Mouse (Mus musculus) midbrain, embryonic 11.5 days (tissue): Measurements from ENCODE around the gene Ptges. TPM values are rescaled to one million over a fixed set of nuclear protein-coding genes. Genes with fewer than 3 reads are reported as not detected.
A peak's percentile ranks its signal among the peaks of the same experiment; 100 is the strongest.
"Not testable (repeated sequence)": the region's sequence is repeated elsewhere in the genome, so short reads cannot be mapped to it uniquely, and the experiment has no call there.

ENCODE experiments used
- ATAC-seq: fragments of 200-750 bp; cut with Nextera tagmentation; 2 replicates; pipeline ENCODE4 v1.8.0; 2017; ENCODE audit warnings: moderate TSS enrichment, moderate library complexity; ENCODE audit not compliant: low FRiP score
- DNase-seq: peaks from one replicate; pipeline ENCODE4 v3.0.0; 2015; ENCODE audit warnings: low spot score; ENCODE audit errors: missing footprints
- H3K27ac ChIP-seq: fragments of 300-500 bp; sonication (generic); 2 replicates; pipeline ENCODE4 v1.5.1; 2014; ENCODE audit warnings: low read depth, low read length
- H3K27me3 ChIP-seq: fragments of 300-500 bp; sonication (generic); 2 replicates; pipeline ENCODE4 v1.6.1; 2014; ENCODE audit warnings: mild to moderate bottlenecking, low read length, moderate library complexity, mixed read lengths; ENCODE audit not compliant: control insufficient read depth, insufficient read depth
- H3K36me3 ChIP-seq: fragments of 300-500 bp; sonication (generic); 2 replicates; pipeline ENCODE4 v1.6.1; 2014; ENCODE audit warnings: mild to moderate bottlenecking, low read length, moderate library complexity, mixed read lengths; ENCODE audit not compliant: control insufficient read depth, insufficient read depth
- H3K4me1 ChIP-seq: fragments of 300-500 bp; sonication (generic); 2 replicates; pipeline ENCODE4 v1.6.1; 2014; ENCODE audit warnings: low read length; ENCODE audit not compliant: control insufficient read depth, insufficient read depth
- H3K4me2 ChIP-seq: fragments of 300-500 bp; sonication (generic); 2 replicates; pipeline ENCODE4 v1.6.1; 2014; ENCODE audit warnings: mild to moderate bottlenecking, moderate library complexity
- H3K4me3 ChIP-seq: fragments of 300-500 bp; sonication (generic); 2 replicates; pipeline ENCODE4 v1.5.1; 2014; ENCODE audit warnings: low read depth, low read length
- H3K9ac ChIP-seq: fragments of 300-500 bp; sonication (generic); 2 replicates; pipeline ENCODE4 v1.6.1; 2014; ENCODE audit warnings: low read length
- H3K9me3 ChIP-seq: fragments of 300-500 bp; sonication (generic); 2 replicates; pipeline ENCODE4 v1.6.1; 2016; ENCODE audit warnings: low read length; ENCODE audit not compliant: control insufficient read depth
- WGBS: fragments of 180-500 bp; shearing (Covaris S2); extraction: QIAGEN DNeasy Blood & Tissue Kit; methylation state at CpG from one replicate; pipeline ENCODE4 v1.1.7; 2014; 5-methylcytosine and 5-hydroxymethylcytosine counted together
- polyA plus RNA-seq: library from polyadenylated mRNA; unstranded; fragments of >200 nt; fragmentation: Nextera tagmentation; extraction: Ambion mirVana; gene quantifications from 2 replicates; pipeline ENCODE4 v1.2.1, GENCODE M21; 2014

The Ptges gene
- polyA plus RNA-seq, 1 experiment from 2014 or later = 4.7 TPM

- DNase-seq = peak; percentile 54
- WGBS = 73% methylated on average over 4 of the region's 4 CpGs
These were observed 4.5 kb downstream of the Ptges start for GRCm38 (mm10) chr2:30925181-30925580.

GRCm38 (mm10) chr2:30923099-30923498 lies 6.6 kb downstream of the Ptges start:
- Histone ChIP-seq H3K36me3 (no peaks in the 10 kb centered on the region), H3K27me3 (no peaks in the 10 kb centered on the region), H3K4me2 (no peak overlapping the region), H3K4me3 (no peak overlapping the region), H3K27ac (no peak overlapping the region), H3K9me3 (no peaks in the 10 kb centered on the region), H3K4me1 (no peaks in the 10 kb centered on the region), H3K9ac (no peak overlapping the region)
- DNase-seq (peak; percentile 31), ATAC-seq (no peak)
- WGBS = 83% methylated on average over 3 of the region's 3 CpGs

More at GRCm38 (mm10) chr2:30925181-30925580, 4.5 kb downstream of the Ptges start:
- peaks cover 5% of the 10 kb centered on the region; the same call in 1 of the 2 replicates for H3K4me1 ChIP-seq
- no peaks in the 10 kb centered on the region for H3K36me3 ChIP-seq
- no peak overlapping the region for H3K27ac ChIP-seq
- no peaks in the 10 kb centered on the region for H3K9me3 ChIP-seq
- H3K27me3 ChIP-seq = no peaks in the 10 kb centered on the region; the same call in none of the 2 replicates
- no peak for ATAC-seq
- H3K4me2 ChIP-seq = no peak overlapping the region
- H3K9ac ChIP-seq = no peak overlapping the region
- no peak overlapping the region for H3K4me3 ChIP-seq

- Histone ChIP-seq H3K36me3 (no peaks in the 10 kb centered on the region), H3K9me3 (no peaks in the 10 kb centered on the region), H3K9ac (no peak overlapping the region), H3K27me3 (no peaks in the 10 kb centered on the region), H3K27ac (no peak overlapping the region), H3K4me3 (no peak overlapping the region), H3K4me1 (no peaks in the 10 kb centered on the region), H3K4me2 (no peak overlapping the region)
- DNase-seq (no peak), ATAC-seq (no peak)
- WGBS = 83% methylated on average over 7 of the region's 7 CpGs
These were observed 9.4 kb downstream of the Ptges start for GRCm38 (mm10) chr2:30920216-30920615.

- 57% methylated on average over 8 of the region's 8 CpGs for WGBS
- peak; percentile 79 for DNase-seq
- no peak for ATAC-seq
These were observed 10.8 kb downstream of the Ptges start for GRCm38 (mm10) chr2:30918780-30919329.

DNA sequence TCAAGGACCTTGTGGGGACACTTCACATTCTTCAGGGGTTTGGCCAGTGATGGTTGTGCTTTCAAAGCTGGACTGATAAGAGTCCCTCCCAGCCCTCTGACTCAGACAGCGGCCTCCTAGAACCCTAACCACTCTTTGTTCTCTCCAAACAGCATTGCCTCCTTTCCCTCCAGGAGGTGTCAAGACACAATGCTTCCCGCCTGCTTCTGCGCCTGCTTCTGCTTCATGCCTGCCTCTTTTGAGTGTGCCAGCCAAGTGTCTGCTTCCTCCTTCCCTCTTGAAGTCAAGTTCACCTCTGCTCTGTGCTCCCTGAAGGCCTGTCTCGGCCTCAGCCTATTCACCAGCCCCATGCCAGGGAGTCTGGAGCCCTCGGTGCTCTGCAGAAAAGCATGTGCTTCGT lies 11.5 kb downstream of the Ptges start:
- no peaks in the 10 kb centered on the region for H3K36me3 ChIP-seq
- 59% methylated on average over 6 of the region's 6 CpGs for WGBS
- DNase-seq = no peak
- no peaks in the 10 kb centered on the region for H3K9me3 ChIP-seq
- H3K4me3 ChIP-seq = no peak overlapping the region
- no peak overlapping the region for H3K27ac ChIP-seq
- H3K9ac ChIP-seq = no peak overlapping the region
- no peaks in the 10 kb centered on the region for H3K27me3 ChIP-seq
- ATAC-seq = no peak
- H3K4me2 ChIP-seq = no peak overlapping the region
- H3K4me1 ChIP-seq = no peaks in the 10 kb centered on the region

More at GRCm38 (mm10) chr2:30918780-30919329, 10.8 kb downstream of the Ptges start:
- Histone ChIP-seq H3K4me2 (no peak overlapping the region), H3K27me3 (no peaks in the 10 kb centered on the region), H3K27ac (no peak overlapping the region), H3K9me3 (no peaks in the 10 kb centered on the region), H3K4me1 (no peaks in the 10 kb centered on the region), H3K9ac (no peak overlapping the region), H3K36me3 (no peaks in the 10 kb centered on the region), H3K4me3 (no peak overlapping the region)

- no peak overlapping the region for H3K4me3 ChIP-seq
- no peaks in the 10 kb centered on the region for H3K36me3 ChIP-seq
- no peaks in the 10 kb centered on the region for H3K9me3 ChIP-seq
- no peak overlapping the region for H3K9ac ChIP-seq
- H3K27ac ChIP-seq = no peak overlapping the region
- no peaks in the 10 kb centered on the region for H3K4me1 ChIP-seq
- H3K27me3 ChIP-seq = no peaks in the 10 kb centered on the region
- no peak for ATAC-seq
- H3K4me2 ChIP-seq = no peak overlapping the region
- DNase-seq = peak; percentile 56
- 95% methylated on average over 7 of the region's 7 CpGs for WGBS
These were observed 12.0 kb downstream of the Ptges start for GRCm38 (mm10) chr2:30917649-30918048.

- not testable (repeated sequence) for H3K4me2 ChIP-seq
- WGBS = 77% methylated on average over 6 of the region's 6 CpGs
These were observed 13.7 kb downstream of the Ptges start for GRCm38 (mm10) chr2:30915933-30916332.

DNA sequence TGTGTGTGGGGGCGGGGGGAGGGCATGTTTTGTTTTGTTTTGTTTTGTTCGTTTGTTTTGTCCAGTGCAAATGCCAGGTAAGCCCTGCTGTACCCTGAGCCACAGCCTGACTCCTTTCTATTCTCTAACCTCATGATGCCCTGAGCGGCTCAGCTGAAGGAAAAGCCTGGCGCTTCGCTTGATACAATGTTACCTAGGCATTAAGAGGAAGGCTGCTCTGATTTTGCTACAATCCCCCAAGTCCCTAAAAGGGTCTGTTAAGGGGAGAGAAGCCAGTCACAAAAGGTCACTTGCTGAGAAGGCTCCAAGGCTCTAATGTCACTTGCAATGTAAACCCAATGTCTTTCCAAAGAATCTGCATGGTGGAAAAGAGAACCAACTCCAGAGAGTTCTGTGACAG lies 14.3 kb downstream of the Ptges start:
- Histone ChIP-seq H3K4me1 (no peaks in the 10 kb centered on the region), H3K36me3 (no peaks in the 10 kb centered on the region), H3K9me3 (no peaks in the 10 kb centered on the region), H3K4me3 (no peak overlapping the region), H3K9ac (no peak overlapping the region), H3K4me2 (no peak overlapping the region), H3K27ac (no peak overlapping the region), H3K27me3 (no peaks in the 10 kb centered on the region)
- peak; percentile 64 for DNase-seq
- no peak for ATAC-seq
- WGBS = 76% methylated on average over 5 of the region's 5 CpGs

More at GRCm38 (mm10) chr2:30915933-30916332, 13.7 kb downstream of the Ptges start:
- H3K27ac ChIP-seq, H3K36me3 ChIP-seq, ATAC-seq, H3K4me1 ChIP-seq, H3K27me3 ChIP-seq, H3K4me3 ChIP-seq, H3K9ac ChIP-seq, H3K9me3 ChIP-seq: not testable (repeated sequence)
- DNase-seq = peak; percentile 83

- Histone ChIP-seq H3K27ac (no peak overlapping the region), H3K4me2 (no peak overlapping the region)
- 55% methylated on average over 3 of the region's 3 CpGs for WGBS
These were observed 14.8 kb downstream of the Ptges start for GRCm38 (mm10) chr2:30914836-30915235.

More at GRCm38 (mm10) chr2:30914836-30915235, 14.8 kb downstream of the Ptges start:
- no peak overlapping the region for H3K4me3 ChIP-seq
- H3K36me3 ChIP-seq = no peaks in the 10 kb centered on the region
- no peak for DNase-seq
- no peaks in the 10 kb centered on the region for H3K27me3 ChIP-seq
- no peaks in the 10 kb centered on the region for H3K4me1 ChIP-seq
- ATAC-seq = no peak
- no peaks in the 10 kb centered on the region for H3K9me3 ChIP-seq
- H3K9ac ChIP-seq = no peak overlapping the region
